Mouse (Mus musculus): ENCODE results near the gene Derl3. TPM values are rescaled to one million over a fixed set of nuclear protein-coding genes. Genes with fewer than 3 reads are reported as not detected.

Derl3 gene
- total and polyA plus RNA-seq, 3 experiments = 13.1 to 36.6 (median 36.2) TPM

DNA sequence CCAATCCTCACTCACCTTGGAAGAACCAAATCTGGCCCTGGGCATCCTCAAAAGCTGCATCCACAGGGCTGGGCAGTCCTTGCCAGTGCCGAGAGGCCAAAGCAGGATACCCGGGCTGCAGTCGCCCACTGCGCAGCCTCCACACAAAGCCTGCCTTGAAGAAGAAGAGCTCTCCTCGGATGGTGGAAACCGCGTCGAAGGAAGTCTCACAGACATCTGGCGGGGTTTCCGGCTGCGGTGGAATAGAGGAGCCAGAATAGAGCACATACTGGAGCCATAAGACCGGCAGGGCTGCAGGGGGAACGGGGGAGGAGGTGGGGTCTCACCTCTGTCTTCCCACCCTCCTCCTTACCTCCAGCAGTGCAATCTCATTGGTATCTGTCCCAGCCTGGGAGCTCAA is 33.2 kb downstream of the Derl3 start:
- Histone ChIP-seq H3K4me2 (ENCODE audit: insufficient read depth, low read depth, poor library complexity, severe bottlenecking) (no peak overlapping the region), H3K36me3 (replicated peaks in 1 of 2; ENCODE audit: control insufficient read depth in 1 of 2, insufficient read depth in 1 of 2, low read length in 1 of 2) (peaks cover 0 to 8% of the 10 kb centered on the region in 2 experiments), H3K79me2 (replicated peaks; ENCODE audit: control insufficient read depth, extremely low read depth, insufficient read depth, poor library complexity, severe bottlenecking) (no peaks in the 10 kb centered on the region), H3K4me3 (replicated peaks in 1 of 3; ENCODE audit: low read depth in 2 of 3, low read length in 2 of 3, poor library complexity in 1 of 3) (no peak overlapping the region), H3K27me3 (replicated peaks) (peaks cover 21% of the 10 kb centered on the region), H3K9me3 (replicated peaks; ENCODE audit: low read length) (no peaks in the 10 kb centered on the region), H3K9ac (ENCODE audit: insufficient read depth, low read depth) (no peak overlapping the region), H3K27ac (ENCODE audit: insufficient read depth, low read depth) (no peak overlapping the region), H3K4me1 (ENCODE audit: control insufficient read depth in 1 of 2, insufficient read depth in 2 of 2) (peaks cover 0 to 17% of the 10 kb centered on the region in 2 experiments; a peak in 2 of 4 replicates)
- no peak for DNase-seq (ENCODE audit: extremely low read depth)
- TF ChIP-seq HCFC1 (IDR thresholded peaks at IDR 0.05; ENCODE audit: low read depth, low read length) (no peak), USF2 (conservative IDR thresholded peaks at IDR 0.05; ENCODE audit: low read depth, low read length) (no peak), NRF1 (IDR thresholded peaks at IDR 0.05; ENCODE audit: low read depth, low read length) (no peak), IRF4 (IDR thresholded peaks at IDR 0.05; ENCODE audit: low read depth, low read length) (no peak), ZNF384 (IDR thresholded peaks at IDR 0.05; ENCODE audit: low read depth, low read length) (no peak), MAX (IDR thresholded peaks at IDR 0.05; ENCODE audit: low read length) (no peak), USF1 (IDR thresholded peaks at IDR 0.05; ENCODE audit: low read depth, low read length) (no peak), BHLHE40 (IDR thresholded peaks at IDR 0.05; ENCODE audit: low read depth, low read length) (no peak), SMC3 (IDR thresholded peaks at IDR 0.05; ENCODE audit: low read depth, low read length) (no peak), TCF12 (IDR thresholded peaks at IDR 0.05; ENCODE audit: low read depth, low read length) (no peak), UBTF (IDR thresholded peaks at IDR 0.05; ENCODE audit: low read depth, low read length) (no peak), RCOR1 (conservative IDR thresholded peaks at IDR 0.05; ENCODE audit: low read depth, low read length) (no peak), ZC3H11A (IDR thresholded peaks at IDR 0.05; ENCODE audit: low read depth, low read length) (no peak), JUN (IDR thresholded peaks at IDR 0.05; ENCODE audit: insufficient read depth, low read depth, low read length) (no peak), ELF1 (IDR thresholded peaks at IDR 0.05; ENCODE audit: low read depth, low read length) (no peak), POLR2A (IDR thresholded peaks at IDR 0.05; ENCODE audit: low read depth, low read length) (no peak), SIN3A (IDR thresholded peaks at IDR 0.05; ENCODE audit: low read length) (no peak), ETS1 (conservative IDR thresholded peaks at IDR 0.05; ENCODE audit: low read depth, low read length) (no peak), MEF2A (IDR thresholded peaks at IDR 0.05; ENCODE audit: borderline replicate concordance, low read depth, low read length) (no peak)
- dilution Hi-C loops (cut with MboI; ENCODE audit: extremely low pct_ligation_motif_present, extremely low pct_unique_long_range_greater_than_20kb, low sequenced_read_pairs) (no loop called here), in situ Hi-C loops (cut with MboI; ENCODE audit: low pct_ligation_motif_present, low pct_unique_long_range_greater_than_20kb, low sequenced_read_pairs) (no loop called here)

GRCm38 (mm10) chr10:75930304-75930703 is 37.1 kb downstream of the Derl3 start:
- Histone ChIP-seq H3K27me3 (replicated peaks) (peaks cover 44% of the 10 kb centered on the region), H3K4me1 (ENCODE audit: control insufficient read depth in 1 of 2, insufficient read depth in 2 of 2) (peaks cover 7 to 17% of the 10 kb centered on the region in 2 experiments), H3K27ac (ENCODE audit: insufficient read depth, low read depth) (no peak overlapping the region), H3K4me3 (replicated peaks in 1 of 3; ENCODE audit: low read depth in 2 of 3, low read length in 2 of 3, poor library complexity in 1 of 3) (no peak overlapping the region), H3K9ac (ENCODE audit: insufficient read depth, low read depth) (no peak overlapping the region), H3K9me3 (replicated peaks; ENCODE audit: low read length) (no peaks in the 10 kb centered on the region), H3K36me3 (replicated peaks in 1 of 2; ENCODE audit: control insufficient read depth in 1 of 2, insufficient read depth in 1 of 2, low read length in 1 of 2) (peaks cover 0 to 3% of the 10 kb centered on the region in 2 experiments), H3K79me2 (replicated peaks; ENCODE audit: control insufficient read depth, extremely low read depth, insufficient read depth, poor library complexity, severe bottlenecking) (no peaks in the 10 kb centered on the region), H3K4me2 (ENCODE audit: insufficient read depth, low read depth, poor library complexity, severe bottlenecking) (no peak overlapping the region)
- DNase-seq (ENCODE audit: extremely low read depth) = no peak
- in situ Hi-C loops (cut with MboI; ENCODE audit: low pct_ligation_motif_present, low pct_unique_long_range_greater_than_20kb, low sequenced_read_pairs) (no loop called here), dilution Hi-C loops (cut with MboI; ENCODE audit: extremely low pct_ligation_motif_present, extremely low pct_unique_long_range_greater_than_20kb, low sequenced_read_pairs) (no loop called here)
- TF ChIP-seq NRF1 (IDR thresholded peaks at IDR 0.05; ENCODE audit: low read depth, low read length) (no peak), SMC3 (IDR thresholded peaks at IDR 0.05; ENCODE audit: low read depth, low read length) (no peak), KAT2A (IDR thresholded peaks at IDR 0.05; ENCODE audit: insufficient replicate concordance, low read length) (no peak), CHD2 (IDR thresholded peaks at IDR 0.05; ENCODE audit: low read length) (no peak), ZKSCAN1 (IDR thresholded peaks at IDR 0.05; ENCODE audit: borderline replicate concordance, low read depth, low read length) (no peak), ELF1 (IDR thresholded peaks at IDR 0.05; ENCODE audit: low read depth, low read length) (no peak), MAX (IDR thresholded peaks at IDR 0.05; ENCODE audit: low read length) (no peak), UBTF (IDR thresholded peaks at IDR 0.05; ENCODE audit: low read depth, low read length) (no peak), SIN3A (IDR thresholded peaks at IDR 0.05; ENCODE audit: low read length) (no peak), MYC (IDR thresholded peaks at IDR 0.05; ENCODE audit: low read depth, low read length) (no peak), MEF2A (IDR thresholded peaks at IDR 0.05; ENCODE audit: borderline replicate concordance, low read depth, low read length) (no peak), CTCF (conservative IDR thresholded peaks at IDR 0.05 in 1 of 2, IDR thresholded peaks at IDR 0.05 in 1 of 2; ENCODE audit: low read depth in 2 of 2, low read length in 2 of 2) (no peak), JUND (conservative IDR thresholded peaks at IDR 0.05; ENCODE audit: low read depth, low read length) (no peak), POLR2AphosphoS2 (IDR thresholded peaks at IDR 0.05; ENCODE audit: low read depth, low read length) (no peak), PAX5 (IDR thresholded peaks at IDR 0.05; ENCODE audit: low read length) (no peak), MAFK (IDR thresholded peaks at IDR 0.05; ENCODE audit: insufficient replicate concordance, low read length) (no peak), IRF4 (IDR thresholded peaks at IDR 0.05; ENCODE audit: low read depth, low read length) (no peak), E2F4 (IDR thresholded peaks at IDR 0.05; ENCODE audit: insufficient replicate concordance, low read depth, low read length) (no peak), TBP (conservative IDR thresholded peaks at IDR 0.05; ENCODE audit: low read depth, low read length) (no peak), JUN (IDR thresholded peaks at IDR 0.05; ENCODE audit: insufficient read depth, low read depth, low read length) (no peak)

Measured in CH12.LX (cell line).